Mouse (Mus musculus): ENCODE data around the gene Il13. TPM values are rescaled to one million over a fixed set of nuclear protein-coding genes. Genes with fewer than 3 reads are reported as not detected.

The Il13 gene
- not detected for polyA plus RNA-seq (2021)

GRCm38 (mm10) chr11:53634556-53634955 lies at the start of gene Il13:
TSS of gene Il13 (minus strand) at chr11:53634702.
- no peak for ATAC-seq
- no peak for TF ChIP-seq CTCF (IDR thresholded peaks at IDR 0.05)
- in situ Hi-C loops (cut with MboI; ENCODE audit: low pct_unique_long_range_greater_than_20kb), result no loop called here
- ChIA-PET POLR2A (no interaction called here), CTCF (no interaction called here)
- no peak for DNase-seq (ENCODE audit: low read depth, low spot score)
- peaks cover 4% of the 10 kb centered on the region for H3K27me3 ChIP-seq

DNA sequence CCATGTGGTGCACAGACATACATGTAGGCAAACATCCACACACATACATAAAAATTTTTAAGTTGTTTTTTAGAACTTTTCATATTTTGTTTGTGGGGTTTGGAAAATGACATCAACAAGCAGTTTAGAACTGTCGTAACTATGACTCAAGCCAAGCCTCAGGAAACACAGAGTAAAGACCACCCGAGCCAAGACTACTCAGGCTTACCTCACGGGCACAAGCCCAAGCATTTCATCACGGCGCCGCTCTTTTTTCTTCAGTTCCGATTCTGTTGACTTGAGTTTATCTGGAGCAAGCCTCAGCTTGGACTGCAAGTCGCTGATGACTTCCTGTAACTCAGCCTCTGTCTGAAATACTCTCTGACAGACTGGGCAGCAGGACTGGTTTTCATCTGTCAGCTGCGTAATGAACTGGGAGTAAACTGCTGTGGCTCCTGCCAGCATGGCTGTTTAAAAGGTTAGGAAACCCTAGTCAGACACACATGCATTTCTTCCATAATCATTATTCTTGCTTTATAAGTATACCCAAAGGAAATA lies 48.6 kb upstream of the Il13 start:
- CTCF ChIA-PET, result interaction anchor here (1.0 kb wide), 1 partner anchor 11 kb away, joined by 4 read pairs; no protein-coding TSS in a partner anchor
- no peaks in the 10 kb centered on the region for H3K27me3 ChIP-seq
- no peak for TF ChIP-seq CTCF (IDR thresholded peaks at IDR 0.05)
- in situ Hi-C loops (cut with MboI; ENCODE audit: low pct_unique_long_range_greater_than_20kb), result no loop called here
- POLR2A ChIA-PET, result no interaction called here
- ATAC-seq, result no peak
- no peak for DNase-seq (ENCODE audit: low read depth, low spot score)

DNA sequence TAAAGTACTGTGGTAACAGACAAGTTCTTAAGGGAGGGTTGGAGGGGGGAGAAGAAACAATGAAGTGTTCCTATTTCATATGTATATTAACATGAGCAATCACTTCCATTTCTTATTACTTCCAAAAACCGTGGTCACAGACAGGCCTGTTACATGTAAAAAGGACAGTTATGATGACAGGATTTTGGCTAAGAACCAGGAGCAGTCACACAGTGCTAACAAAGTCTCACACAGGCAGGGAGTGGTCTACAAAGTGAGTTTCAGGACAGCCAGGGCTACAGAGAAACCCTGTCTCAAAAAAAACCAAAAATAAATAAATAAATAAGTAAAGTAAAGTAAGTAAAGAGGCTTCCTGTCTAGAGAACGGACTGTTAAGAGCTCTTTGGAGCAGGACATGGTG lies 47.7 kb upstream of the Il13 start:
- ChIA-PET POLR2A (no interaction called here), CTCF (no interaction called here)
- TF ChIP-seq CTCF (IDR thresholded peaks at IDR 0.05), result no peak
- DNase-seq (ENCODE audit: low read depth, low spot score) (no peak), ATAC-seq (no peak)
- H3K27me3 ChIP-seq, result no peaks in the 10 kb centered on the region
- in situ Hi-C loops (cut with MboI; ENCODE audit: low pct_unique_long_range_greater_than_20kb), result no loop called here

DNA sequence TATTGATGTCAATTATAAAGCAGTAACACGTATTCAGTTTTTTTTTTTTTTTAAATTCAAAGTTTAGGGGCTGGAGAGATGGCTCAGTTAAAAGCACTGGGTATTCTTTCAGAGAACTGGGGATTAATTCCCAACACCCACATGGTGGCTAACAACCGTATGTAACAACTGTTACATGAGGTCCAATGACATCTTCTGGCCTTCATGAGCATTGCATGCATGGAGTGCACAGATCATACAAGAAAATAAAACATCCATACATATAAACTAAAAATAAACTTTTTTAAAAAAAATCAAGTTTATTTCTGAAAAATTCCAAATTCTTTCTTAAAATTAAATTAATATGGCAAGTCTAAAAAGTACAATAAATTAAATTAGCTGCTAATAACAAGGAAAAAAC lies 47.2 kb upstream of the Il13 start:
- ATAC-seq, result no peak
- ChIA-PET CTCF (no interaction called here), POLR2A (interaction anchor here (0.7 kb wide), 1 partner anchor 375 kb away, joined by 3 read pairs; no protein-coding TSS in a partner anchor)
- in situ Hi-C loops (cut with MboI; ENCODE audit: low pct_unique_long_range_greater_than_20kb), result no loop called here
- no peak for DNase-seq (ENCODE audit: low read depth, low spot score)
- no peaks in the 10 kb centered on the region for H3K27me3 ChIP-seq
- no peak for TF ChIP-seq CTCF (IDR thresholded peaks at IDR 0.05)

DNA sequence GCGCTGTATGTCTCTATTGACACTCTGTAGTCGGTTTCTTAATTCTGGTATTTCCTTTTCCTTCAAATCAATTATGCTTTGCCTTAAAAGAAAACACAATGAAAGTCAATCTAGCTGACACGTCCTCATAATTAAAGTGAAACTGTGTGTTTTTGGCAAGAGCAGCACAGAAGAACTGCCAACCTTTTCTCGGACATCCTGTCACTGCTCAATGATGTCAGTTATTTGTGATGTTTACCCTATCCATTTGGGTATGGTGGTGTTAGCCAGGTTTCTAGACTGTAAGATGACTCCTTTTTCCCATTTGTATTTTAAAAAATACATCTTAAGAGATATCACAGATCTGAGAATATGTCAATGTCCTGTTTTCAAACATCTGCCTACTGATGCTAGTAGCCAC lies 45.6 kb upstream of the Il13 start:
- DNase-seq (ENCODE audit: low read depth, low spot score) (no peak), ATAC-seq (no peak)
- in situ Hi-C loops (cut with MboI; ENCODE audit: low pct_unique_long_range_greater_than_20kb), result no loop called here
- ChIA-PET POLR2A (no interaction called here), CTCF (interaction anchor here (1.4 kb wide), 1 partner anchor 12 kb away, joined by 5 read pairs; no protein-coding TSS in a partner anchor)
- H3K27me3 ChIP-seq, result no peaks in the 10 kb centered on the region
- TF ChIP-seq CTCF (IDR thresholded peaks at IDR 0.05), result no peak

- POLR2A ChIA-PET, result no interaction called here
- CTCF ChIA-PET, result interaction anchor here (1.1 kb wide), 1 partner anchor 21 kb away, joined by 4 read pairs; no protein-coding TSS in a partner anchor
- DNase-seq (ENCODE audit: low read depth, low spot score) (no peak), ATAC-seq (no peak)
- no peak for TF ChIP-seq CTCF (IDR thresholded peaks at IDR 0.05)
- in situ Hi-C loops (cut with MboI; ENCODE audit: low pct_unique_long_range_greater_than_20kb), result no loop called here
- no peaks in the 10 kb centered on the region for H3K27me3 ChIP-seq
These were observed 36.9 kb upstream of the Il13 start for GRCm38 (mm10) chr11:53671414-53671813.

GRCm38 (mm10) chr11:53664091-53664490 lies 29.6 kb upstream of the Il13 start:
- H3K27me3 ChIP-seq, result no peaks in the 10 kb centered on the region
- no peak for TF ChIP-seq CTCF (IDR thresholded peaks at IDR 0.05)
- ATAC-seq (no peak), DNase-seq (ENCODE audit: low read depth, low spot score) (no peak)
- POLR2A ChIA-PET, result no interaction called here
- CTCF ChIA-PET, result no interaction called here
- in situ Hi-C loops (cut with MboI; ENCODE audit: low pct_unique_long_range_greater_than_20kb), result no loop called here

- DNase-seq (ENCODE audit: low read depth, low spot score) (no peak), ATAC-seq (no peak)
- H3K27me3 ChIP-seq, result no peaks in the 10 kb centered on the region
- POLR2A ChIA-PET, result no interaction called here
- CTCF ChIA-PET, result no interaction called here
- no peak for TF ChIP-seq CTCF (IDR thresholded peaks at IDR 0.05)
- in situ Hi-C loops (cut with MboI; ENCODE audit: low pct_unique_long_range_greater_than_20kb), result no loop called here
These were observed 28.5 kb upstream of the Il13 start for GRCm38 (mm10) chr11:53662794-53663674.

DNA sequence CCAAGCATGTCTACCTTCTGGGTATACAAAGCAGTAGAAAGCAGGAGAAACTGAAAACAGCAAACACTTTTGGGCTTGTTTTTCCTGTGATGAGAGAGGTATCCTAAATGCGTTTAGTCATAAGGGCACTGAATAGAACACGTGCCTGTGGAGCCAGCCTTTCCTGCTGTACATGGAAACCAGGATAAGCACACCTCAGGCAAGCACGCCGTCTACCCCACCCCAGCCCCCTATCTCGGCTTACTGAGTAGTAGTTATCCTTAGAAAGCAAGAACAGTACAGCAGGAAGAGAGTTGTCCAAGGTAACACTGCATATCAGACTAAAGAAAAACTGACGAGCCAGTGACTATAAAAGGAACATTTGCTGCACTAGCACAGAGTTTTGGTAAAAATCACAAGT lies 23.3 kb upstream of the Il13 start:
- no peak for TF ChIP-seq CTCF (IDR thresholded peaks at IDR 0.05)
- H3K27me3 ChIP-seq, result no peaks in the 10 kb centered on the region
- DNase-seq (ENCODE audit: low read depth, low spot score), result no peak
- ChIA-PET CTCF (interaction anchor here (1.0 kb wide), 1 partner anchor 11 kb away, joined by 4 read pairs; no protein-coding TSS in a partner anchor), POLR2A (interaction anchor here (0.6 kb wide), 1 partner anchor 11 kb away, joined by 3 read pairs; no protein-coding TSS in a partner anchor)
- in situ Hi-C loops (cut with MboI; ENCODE audit: low pct_unique_long_range_greater_than_20kb), result no loop called here
- ATAC-seq, result no peak

- POLR2A ChIA-PET, result no interaction called here
- CTCF ChIA-PET, result interaction anchor here (1.0 kb wide), 1 partner anchor 11 kb away, joined by 4 read pairs; no protein-coding TSS in a partner anchor
- in situ Hi-C loops (cut with MboI; ENCODE audit: low pct_unique_long_range_greater_than_20kb), result no loop called here
- TF ChIP-seq CTCF (IDR thresholded peaks at IDR 0.05), result no peak
- no peak for DNase-seq (ENCODE audit: low read depth, low spot score)
- H3K27me3 ChIP-seq, result no peaks in the 10 kb centered on the region
- ATAC-seq, result no peak
These were observed 22.9 kb upstream of the Il13 start for GRCm38 (mm10) chr11:53657381-53657780.

DNA sequence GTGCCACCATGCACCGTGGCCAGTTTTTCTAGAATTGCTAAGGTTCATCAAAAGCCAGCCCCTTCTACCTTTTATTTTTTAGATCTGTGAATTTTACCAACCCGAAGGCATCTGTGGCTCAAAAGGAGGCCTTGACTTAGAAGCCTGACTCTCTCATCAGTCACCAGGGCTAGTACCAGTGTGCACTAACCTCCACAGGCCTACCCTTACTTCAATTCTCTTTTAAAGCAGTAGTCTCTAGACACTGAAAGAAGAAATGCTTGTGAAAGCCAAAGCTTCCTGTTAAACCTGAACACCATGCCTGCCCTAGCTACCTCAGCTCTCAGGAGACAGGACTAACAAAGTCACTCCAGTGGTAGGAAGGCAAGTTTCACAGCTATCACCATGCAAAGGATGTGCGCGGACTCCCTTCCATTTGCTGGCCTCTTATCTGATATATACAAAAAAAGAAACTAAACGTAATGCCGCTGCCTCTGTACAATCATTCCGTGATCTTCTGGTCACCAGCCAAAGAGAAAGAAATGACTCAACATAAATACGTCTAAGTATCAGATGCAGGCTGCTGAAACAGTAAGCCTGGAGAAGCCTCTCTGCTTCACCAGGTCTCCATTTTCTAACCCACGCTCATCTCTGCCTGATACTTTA lies 22.2 kb upstream of the Il13 start:
- ChIA-PET CTCF (interaction anchor here (1.0 kb wide), 1 partner anchor 12 kb away, joined by 4 read pairs; no protein-coding TSS in a partner anchor), POLR2A (no interaction called here)
- ATAC-seq, result no peak
- TF ChIP-seq CTCF (IDR thresholded peaks at IDR 0.05), result no peak
- H3K27me3 ChIP-seq, result no peaks in the 10 kb centered on the region
- no peak for DNase-seq (ENCODE audit: low read depth, low spot score)
- in situ Hi-C loops (cut with MboI; ENCODE audit: low pct_unique_long_range_greater_than_20kb), result no loop called here

Measured in Patski (cell line).